Mouse (Mus musculus) MEL (cell line): ENCODE data around the gene Prickle2.

Experiments used
- ELF1 ChIP-seq: IDR thresholded peaks from 2 replicates; pipeline ENCODE4 v1.6.1; 2014; ENCODE audit warnings: low read depth, mild to moderate bottlenecking, inconsistent platforms, low read length, improper control_type of control experiment, moderate library complexity
- EP300 ChIP-seq, 2 experiments: IDR thresholded peaks; 2 replicates each; pipeline ENCODE4 v1.6.1; 2011; ENCODE audit warnings: improper control_type of control experiment in 2 of 2, low read length in 2 of 2, low read depth in 1 of 2, mild to moderate bottlenecking in 1 of 2
- GATA1 ChIP-seq: IDR thresholded peaks from 2 replicates; pipeline ENCODE4 v1.6.1; 2011; ENCODE audit warnings: low read depth, low read length, improper control_type of control experiment
- MAFK ChIP-seq: IDR thresholded peaks from 2 replicates; pipeline ENCODE4 v1.6.1; 2011; ENCODE audit warnings: low read depth, mild to moderate bottlenecking, low read length, improper control_type of control experiment, borderline replicate concordance
- TCF12 ChIP-seq: IDR thresholded peaks from 2 replicates; pipeline ENCODE4 v1.6.1; 2014; ENCODE audit warnings: low read depth, mild to moderate bottlenecking, inconsistent platforms, low read length, improper control_type of control experiment, moderate library complexity
- USF1 ChIP-seq: IDR thresholded peaks from 2 replicates; pipeline ENCODE4 v1.6.1; 2014; ENCODE audit warnings: low read depth, mild to moderate bottlenecking, inconsistent platforms, low read length, improper control_type of control experiment, moderate library complexity
- ZNF384 ChIP-seq: IDR thresholded peaks from 2 replicates; pipeline ENCODE4 v1.6.1; 2012; ENCODE audit warnings: low read depth, mild to moderate bottlenecking, inconsistent platforms, low read length, improper control_type of control experiment

DNA sequence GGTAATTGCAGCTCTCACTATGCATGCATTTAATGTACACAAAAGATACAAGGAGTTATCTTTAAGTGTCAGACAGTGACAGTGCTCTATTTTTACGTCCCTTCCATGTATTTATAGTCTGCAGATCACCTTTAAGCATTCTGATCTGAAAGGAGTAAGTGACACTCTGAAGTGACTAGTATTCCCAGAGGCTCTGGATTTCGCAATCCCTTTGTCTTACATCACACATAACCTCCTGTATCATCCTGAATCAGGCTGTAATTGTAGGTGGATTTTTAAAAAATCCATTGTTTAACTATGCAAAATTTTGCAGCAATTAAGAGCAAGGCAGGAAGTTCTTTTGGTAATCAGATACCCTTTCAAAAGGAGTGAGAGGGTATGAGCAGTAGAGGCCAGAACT is 196.2 kb downstream of the Prickle2 start:
- TF ChIP-seq EP300 (IDR thresholded peaks at IDR 0.05; ENCODE audit: low read depth in 1 of 2, low read length in 2 of 2): no peak
- TF ChIP-seq GATA1: no peak
- no peak for TF ChIP-seq ELF1
- TF ChIP-seq TCF12: no peak
- no peak for TF ChIP-seq MAFK
- no peak for TF ChIP-seq USF1
- TF ChIP-seq ZNF384: no peak
